Mouse (Mus musculus) bone marrow macrophage, adult 2 months (primary cell): Measurements from ENCODE around the gene Ptp4a2.

Source experiments
- CTCF ChIP-seq: IDR thresholded peaks from 2 replicates; pipeline ENCODE4 v1.5.1; 2012; ENCODE audit warnings: low read depth, mild to moderate bottlenecking, low read length, moderate library complexity
- POLR2A ChIP-seq: IDR thresholded peaks from 2 replicates; pipeline ENCODE4 v1.6.1; 2012; ENCODE audit warnings: mild to moderate bottlenecking, low read depth, low read length, borderline replicate concordance

DNA sequence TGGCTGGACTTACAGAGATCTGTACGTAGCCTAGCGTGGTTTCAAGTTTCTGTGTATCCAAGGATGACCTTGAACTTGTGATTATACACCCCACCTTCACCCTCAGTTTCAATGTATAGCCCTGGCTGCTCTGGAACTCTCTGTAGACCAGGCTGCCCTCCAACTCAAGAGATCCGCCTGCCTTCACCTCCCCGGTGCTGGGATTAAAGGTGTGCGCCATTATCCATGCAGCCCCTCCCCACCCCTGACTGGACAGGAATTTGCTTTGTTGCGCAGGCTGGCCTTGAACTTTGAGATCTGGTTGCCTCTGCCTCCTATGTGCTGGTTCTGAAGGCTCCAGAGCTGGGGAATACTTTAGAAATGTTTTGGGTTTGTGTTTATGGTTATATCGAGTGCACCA is 24.3 kb downstream of the Ptp4a2 start:
- TF ChIP-seq CTCF (no peak), POLR2A (no peak)
